Mouse (Mus musculus) kidney, embryonic 16.5 days (tissue): Measurements from ENCODE around the gene Ep300. TPM values are rescaled to one million over a fixed set of nuclear protein-coding genes. Genes with fewer than 3 reads are reported as not detected.

ENCODE experiments used
- ATAC-seq: fragments of 200-750 bp; cut with Nextera tagmentation; 2 replicates; pipeline ENCODE4 v1.8.0; 2017; ENCODE audit warnings: moderate TSS enrichment; ENCODE audit not compliant: low FRiP score, low TSS enrichment
- H3K27ac ChIP-seq: fragments of 300-500 bp; sonication (generic); 2 replicates; pipeline ENCODE4 v1.5.1; 2014; ENCODE audit warnings: low read length
- H3K27me3 ChIP-seq: fragments of 300-500 bp; sonication (generic); 2 replicates; pipeline ENCODE4 v1.6.1; 2014; ENCODE audit warnings: low read length, control low read depth, mixed read lengths; ENCODE audit not compliant: insufficient read depth
- H3K36me3 ChIP-seq: fragments of 300-500 bp; sonication (generic); 2 replicates; pipeline ENCODE4 v1.6.1; 2014; ENCODE audit warnings: low read length, control low read depth, mixed read lengths; ENCODE audit not compliant: insufficient read depth
- H3K4me1 ChIP-seq: fragments of 300-500 bp; sonication (generic); 2 replicates; pipeline ENCODE4 v1.6.1; 2014; ENCODE audit warnings: low read length, control low read depth, mixed read lengths; ENCODE audit not compliant: insufficient read depth
- H3K4me2 ChIP-seq: fragments of 300-500 bp; sonication (generic); replicated peaks from 2 replicates; pipeline ENCODE4 v1.6.1; 2014; ENCODE audit warnings: low read depth, low read length
- H3K4me3 ChIP-seq: fragments of 300-500 bp; sonication (generic); 2 replicates; pipeline ENCODE4 v1.5.1; 2014; ENCODE audit warnings: mild to moderate bottlenecking, low read length
- H3K9ac ChIP-seq: fragments of 300-500 bp; sonication (generic); replicated peaks from 2 replicates; pipeline ENCODE4 v1.6.1; 2014; ENCODE audit warnings: low read length
- H3K9me3 ChIP-seq: fragments of 300-500 bp; sonication (generic); 2 replicates; pipeline ENCODE4 v1.6.1; 2016; ENCODE audit warnings: low read length, control low read depth
- WGBS: fragments of 180-500 bp; shearing (Covaris S2); extraction: QIAGEN DNeasy Blood & Tissue Kit; methylation state at CpG from one replicate; pipeline ENCODE4 v1.1.7; 2014; 5-methylcytosine and 5-hydroxymethylcytosine counted together
- polyA plus RNA-seq: library from polyadenylated mRNA; unstranded; fragments of >200 nt; fragmentation: Nextera tagmentation; extraction: Ambion mirVana; gene quantifications from 2 replicates; pipeline ENCODE4 v1.2.1, GENCODE M21; 2015

The Ep300 gene
- polyA plus RNA-seq, 1 experiment from 2014 or later = 15.2 TPM

- H3K9ac ChIP-seq = peak within 1 kb of the TSS; percentile 70
- peaks cover 5% of the 10 kb centered on the region; the same call in 1 of the 2 replicates for H3K4me1 ChIP-seq
- peak within 1 kb of the TSS; percentile 66 for H3K4me2 ChIP-seq
- WGBS = under 1% methylated on average over 55 of the region's 55 CpGs
- ATAC-seq = peak; percentile 99
- no peaks in the 10 kb centered on the region for H3K9me3 ChIP-seq
- H3K4me3 ChIP-seq = peak within 1 kb of the TSS; percentile 65
- H3K36me3 ChIP-seq = peaks cover 12% of the 10 kb centered on the region
- H3K27me3 ChIP-seq = no peaks in the 10 kb centered on the region
- H3K27ac ChIP-seq = no peak within 1 kb of the TSS
Observed at GRCm38 (mm10) chr15:81663697-81664561, 78.8 kb downstream of the Ep300 start, which contains the start of gene L3mbtl2. L3mbtl2 (plus strand) TSS chr15:81663889.

GRCm38 (mm10) chr15:81666957-81667356 lies 81.8 kb downstream of the Ep300 start:
- no peak overlapping the region for H3K4me2 ChIP-seq
- H3K9me3 ChIP-seq = no peaks in the 10 kb centered on the region
- H3K9ac ChIP-seq = no peak overlapping the region
- no peak for ATAC-seq
- WGBS = 86% methylated on average over 10 of the region's 10 CpGs
- no peaks in the 10 kb centered on the region for H3K27me3 ChIP-seq
- peaks cover 5% of the 10 kb centered on the region; the same call in 1 of the 2 replicates for H3K4me1 ChIP-seq
- H3K27ac ChIP-seq = no peak overlapping the region
- H3K4me3 ChIP-seq = no peak overlapping the region
- H3K36me3 ChIP-seq = peaks cover 26% of the 10 kb centered on the region

- H3K4me3 ChIP-seq = no peak overlapping the region
- 75% methylated on average over 4 of the region's 4 CpGs for WGBS
- H3K27me3 ChIP-seq = no peaks in the 10 kb centered on the region
- H3K27ac ChIP-seq = no peak overlapping the region
- no peaks in the 10 kb centered on the region for H3K4me1 ChIP-seq
- 0 out of 2 replicates have a peak, but pooled peaks have one; percentile 63 for ATAC-seq
- no peaks in the 10 kb centered on the region for H3K9me3 ChIP-seq
- peaks cover 36% of the 10 kb centered on the region for H3K36me3 ChIP-seq
- no peak overlapping the region for H3K9ac ChIP-seq
- H3K4me2 ChIP-seq = no peak overlapping the region
Observed at GRCm38 (mm10) chr15:81670231-81670640, 85.1 kb downstream of the Ep300 start.

- Histone ChIP-seq H3K9me3 (no peaks in the 10 kb centered on the region), H3K4me1 (no peaks in the 10 kb centered on the region), H3K4me3 (no peak overlapping the region), H3K27ac (no peak overlapping the region), H3K4me2 (no peak overlapping the region), H3K9ac (no peak overlapping the region), H3K36me3 (peaks cover 24% of the 10 kb centered on the region), H3K27me3 (no peaks in the 10 kb centered on the region)
- 86% methylated on average over 3 of the region's 3 CpGs for WGBS
- no peak for ATAC-seq
Observed at GRCm38 (mm10) chr15:81676637-81677036, 91.5 kb downstream of the Ep300 start.

GRCm38 (mm10) chr15:81680301-81680805 lies 95.2 kb downstream of the Ep300 start:
- Histone ChIP-seq H3K9ac (no peak overlapping the region), H3K9me3 (no peaks in the 10 kb centered on the region), H3K4me2 (no peak overlapping the region), H3K36me3 (peaks cover 35% of the 10 kb centered on the region), H3K27ac (no peak overlapping the region), H3K27me3 (no peaks in the 10 kb centered on the region), H3K4me1 (no peaks in the 10 kb centered on the region), H3K4me3 (no peak overlapping the region)
- no peak for ATAC-seq
- WGBS = 92% methylated on average over 4 of the region's 4 CpGs

- H3K4me3 ChIP-seq = peak overlapping the region; percentile 58
- no peaks in the 10 kb centered on the region for H3K9me3 ChIP-seq
- peak overlapping the region; percentile 97 for H3K4me2 ChIP-seq
- peaks cover 30% of the 10 kb centered on the region for H3K27me3 ChIP-seq
- peaks cover 14% of the 10 kb centered on the region for H3K4me1 ChIP-seq
- peak overlapping the region; percentile 83 for H3K9ac ChIP-seq
- no peak overlapping the region for H3K27ac ChIP-seq
- WGBS = 3% methylated on average over 41 of the region's 41 CpGs
- H3K36me3 ChIP-seq = no peaks in the 10 kb centered on the region
- peak; percentile 5; the same call in 1 of the 2 replicates for ATAC-seq
Observed at GRCm38 (mm10) chr15:81693366-81693966, 108.3 kb downstream of the Ep300 start.

GRCm38 (mm10) chr15:81693967-81694881 lies 109.1 kb downstream of the Ep300 start:
- no peak overlapping the region for H3K27ac ChIP-seq
- H3K9me3 ChIP-seq = no peaks in the 10 kb centered on the region
- peaks cover 30% of the 10 kb centered on the region for H3K27me3 ChIP-seq
- ATAC-seq = peak; percentile 83
- H3K4me3 ChIP-seq = peak overlapping the region; percentile 58
- H3K9ac ChIP-seq = peak overlapping the region; percentile 83
- WGBS = under 1% methylated on average over 89 of the region's 107 CpGs
- peak overlapping the region; percentile 97 for H3K4me2 ChIP-seq
- peaks cover 14% of the 10 kb centered on the region for H3K4me1 ChIP-seq
- H3K36me3 ChIP-seq = no peaks in the 10 kb centered on the region

GRCm38 (mm10) chr15:81694891-81695290 lies 109.7 kb downstream of the Ep300 start:
- Histone ChIP-seq H3K4me1 (peaks cover 14% of the 10 kb centered on the region), H3K9me3 (no peaks in the 10 kb centered on the region), H3K9ac (peak overlapping the region; percentile 83), H3K36me3 (no peaks in the 10 kb centered on the region), H3K4me3 (peak overlapping the region; percentile 58), H3K27me3 (peaks cover 30% of the 10 kb centered on the region), H3K27ac (no peak overlapping the region), H3K4me2 (peak overlapping the region; percentile 97)
- ATAC-seq = 0 out of 2 replicates have a peak, but pooled peaks have one; percentile 3
- WGBS = 26% methylated on average over 19 of the region's 19 CpGs

GRCm38 (mm10) chr15:81697175-81697574 lies 112.0 kb downstream of the Ep300 start, which contains the start of gene Chadl:
Chadl (minus strand) TSS chr15:81697287.
- no peak within 1 kb of the TSS for H3K9ac ChIP-seq
- no peaks in the 10 kb centered on the region for H3K9me3 ChIP-seq
- no peak within 1 kb of the TSS for H3K4me2 ChIP-seq
- H3K4me1 ChIP-seq = peaks cover 14% of the 10 kb centered on the region
- H3K36me3 ChIP-seq = no peaks in the 10 kb centered on the region
- ATAC-seq = no peak
- no peak within 1 kb of the TSS for H3K4me3 ChIP-seq
- no peak within 1 kb of the TSS for H3K27ac ChIP-seq
- 65% methylated on average over 7 of the region's 7 CpGs for WGBS
- peaks cover 26% of the 10 kb centered on the region for H3K27me3 ChIP-seq
